Mouse (Mus musculus): ENCODE measurements at regions not wholly inside any gene's neighbourhood (a gene's known extent, or its start where the extent isn't known, plus 50 kb on each side); places are given as distances from the start of the nearest gene placed in this dataset.

GRCm38 (mm10) chr17:44336842-44337241, 148.5 kb downstream of the Clic5 start:
- no peak for ATAC-seq (ENCODE audit: low TSS enrichment)

- ATAC-seq (ENCODE audit: low TSS enrichment): no peak
These were observed 148.9 kb downstream of the Clic5 start for GRCm38 (mm10) chr17:44337253-44337652.

GRCm38 (mm10) chr17:44344542-44344941, 156.2 kb downstream of the Clic5 start:
- ATAC-seq (ENCODE audit: low TSS enrichment): peak; percentile 95

GRCm38 (mm10) chr17:44345374-44345773, 157.0 kb downstream of the Clic5 start:
- no peak for ATAC-seq (ENCODE audit: low TSS enrichment)

- ATAC-seq (ENCODE audit: low TSS enrichment): no peak
These were observed 162.0 kb downstream of the Clic5 start for GRCm38 (mm10) chr17:44350201-44350948.

- no peak for ATAC-seq (ENCODE audit: low TSS enrichment)
These were observed 162.5 kb downstream of the Clic5 start for GRCm38 (mm10) chr17:44350949-44351244.

- no peak for ATAC-seq (ENCODE audit: low TSS enrichment)
These were observed 163.2 kb downstream of the Clic5 start for GRCm38 (mm10) chr17:44351499-44352117.

GRCm38 (mm10) chr17:44352142-44352541, 163.8 kb downstream of the Clic5 start:
- ATAC-seq (ENCODE audit: low TSS enrichment): no peak

GRCm38 (mm10) chr17:44363111-44363510, 174.7 kb downstream of the Clic5 start:
- ATAC-seq (ENCODE audit: low TSS enrichment): no peak

- ATAC-seq (ENCODE audit: low TSS enrichment): no peak
These were observed 176.1 kb downstream of the Clic5 start for GRCm38 (mm10) chr17:44364494-44364893.

GRCm38 (mm10) chr17:44366438-44366837, 178.1 kb downstream of the Clic5 start:
- ATAC-seq (ENCODE audit: low TSS enrichment): no peak

- no peak for ATAC-seq (ENCODE audit: low TSS enrichment)
These were observed 179.2 kb downstream of the Clic5 start for GRCm38 (mm10) chr17:44367561-44367960.

- no peak for ATAC-seq (ENCODE audit: low TSS enrichment)
These were observed 182.6 kb downstream of the Clic5 start for GRCm38 (mm10) chr17:44370966-44371465.

GRCm38 (mm10) chr17:44371620-44372019, 183.2 kb downstream of the Clic5 start:
- no peak for ATAC-seq (ENCODE audit: low TSS enrichment)

- no peak for ATAC-seq (ENCODE audit: low TSS enrichment)
These were observed 185.5 kb downstream of the Clic5 start for GRCm38 (mm10) chr17:44373744-44374456.

GRCm38 (mm10) chr17:44378391-44378790, 190.0 kb downstream of the Clic5 start:
- ATAC-seq (ENCODE audit: low TSS enrichment): peak; percentile 38; the same call in 1 of the 2 replicates

GRCm38 (mm10) chr17:44388916-44389315, 200.5 kb downstream of the Clic5 start:
- ATAC-seq (ENCODE audit: low TSS enrichment): no peak

- ATAC-seq (ENCODE audit: low TSS enrichment): no peak
These were observed 209.4 kb downstream of the Clic5 start for GRCm38 (mm10) chr17:44397829-44398228.

GRCm38 (mm10) chr17:44398231-44398630, 209.8 kb downstream of the Clic5 start:
- ATAC-seq (ENCODE audit: low TSS enrichment): no peak

GRCm38 (mm10) chr17:44404923-44405322, 216.5 kb downstream of the Clic5 start:
- ATAC-seq (ENCODE audit: low TSS enrichment): no peak

GRCm38 (mm10) chr17:44410961-44411360, 222.6 kb downstream of the Clic5 start:
- no peak for ATAC-seq (ENCODE audit: low TSS enrichment)

- ATAC-seq (ENCODE audit: low TSS enrichment): peak; percentile 57; the same call in 1 of the 2 replicates
These were observed 230.5 kb downstream of the Clic5 start for GRCm38 (mm10) chr17:44418676-44419404.
